Mouse (Mus musculus): ENCODE measurements around the gene Uck2. TPM values are rescaled to one million over a fixed set of nuclear protein-coding genes. Genes with fewer than 3 reads are reported as not detected.

Uck2 gene
- polyA plus RNA-seq, 1 experiment: 66.7 TPM

DNA sequence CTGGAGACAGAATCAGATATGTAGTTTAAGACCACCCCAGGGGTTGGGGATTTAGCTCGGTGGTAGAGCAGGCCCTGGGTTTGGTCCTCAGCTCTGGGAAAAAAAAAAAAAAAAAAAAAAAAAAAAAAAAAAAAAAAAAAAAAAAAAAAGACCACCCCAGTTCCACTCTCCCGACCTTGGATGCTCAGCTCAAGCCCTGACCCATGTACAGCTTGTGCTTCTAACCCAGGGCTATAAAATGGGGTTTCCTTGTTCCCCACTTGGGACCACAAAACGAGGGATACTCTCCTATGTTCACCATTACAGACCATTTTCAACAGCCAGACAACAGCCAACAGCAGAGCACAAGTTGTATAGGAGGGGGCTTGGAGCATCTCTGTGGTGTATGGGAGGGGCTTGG, 18.4 kb downstream of the Uck2 start:
- Histone ChIP-seq H3K4me3 (no peak overlapping the region), H3K79me2 (ENCODE audit: control insufficient read depth, insufficient read depth) (peaks cover 81% of the 10 kb centered on the region), H3K4me2 (ENCODE audit: low read depth) (no peak overlapping the region), H3K27me3 (ENCODE audit: control insufficient read depth, insufficient read depth, insufficient read length) (no peaks in the 10 kb centered on the region), H3K36me3 (ENCODE audit: control insufficient read depth, insufficient read depth) (no peaks in the 10 kb centered on the region), H3ac (ENCODE audit: control insufficient read depth, insufficient read length) (no peak overlapping the region)
- TF ChIP-seq E2F4 (IDR thresholded peaks at IDR 0.05; ENCODE audit: insufficient read depth) (no peak), SRF (IDR thresholded peaks at IDR 0.05; ENCODE audit: control insufficient read depth, insufficient read length, low read depth) (no peak), TCF3 (IDR thresholded peaks at IDR 0.05; ENCODE audit: insufficient read length, low read depth) (no peak), POLR2A (IDR thresholded peaks at IDR 0.05; ENCODE audit: insufficient read length, low read depth) (no peak), MYOG (IDR thresholded peaks at IDR 0.05; ENCODE audit: control insufficient read depth in 1 of 3, insufficient read depth in 1 of 3, insufficient read length in 2 of 3, low read depth in 2 of 3) (no peak), TCF12 (IDR thresholded peaks at IDR 0.05; ENCODE audit: insufficient read depth, poor library complexity, severe bottlenecking) (no peak), MYOD1 (IDR thresholded peaks at IDR 0.05; ENCODE audit: control insufficient read depth in 1 of 3, insufficient read length in 2 of 3, low read depth in 2 of 3) (no peak), REST (IDR thresholded peaks at IDR 0.05; ENCODE audit: insufficient read depth, insufficient read length) (no peak), POLR2AphosphoS2 (IDR thresholded peaks at IDR 0.05; ENCODE audit: insufficient read length, low read depth) (no peak), USF1 (IDR thresholded peaks at IDR 0.05; ENCODE audit: low read depth) (no peak), MAX (IDR thresholded peaks at IDR 0.05; ENCODE audit: low read depth) (no peak), CEBPB (IDR thresholded peaks at IDR 0.05; ENCODE audit: insufficient read depth, poor library complexity, severe bottlenecking) (no peak)

DNA sequence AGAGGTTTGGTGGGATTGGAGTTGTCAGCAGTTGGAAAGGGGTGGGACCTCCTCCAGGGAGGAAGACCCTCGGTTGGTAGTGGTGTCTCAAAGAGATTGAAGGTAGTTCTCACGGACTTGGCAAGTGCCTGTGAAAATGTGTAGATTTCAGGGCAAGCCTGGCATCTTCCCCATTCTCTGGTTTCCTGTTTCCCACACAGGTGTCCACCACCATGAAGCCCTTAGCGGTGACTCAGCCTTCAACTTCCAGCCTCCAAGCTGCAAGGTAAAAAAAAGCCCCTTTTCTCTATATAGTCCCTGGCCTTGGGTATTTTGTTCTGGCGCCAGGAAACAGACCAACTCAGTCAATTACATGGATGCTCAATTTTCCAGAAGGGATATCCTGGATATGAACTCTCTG, 19.8 kb downstream of the Uck2 start:
- Histone ChIP-seq H3K27me3 (ENCODE audit: control insufficient read depth, insufficient read depth, insufficient read length) (no peaks in the 10 kb centered on the region), H3ac (ENCODE audit: control insufficient read depth, insufficient read length) (no peak overlapping the region)

DNA sequence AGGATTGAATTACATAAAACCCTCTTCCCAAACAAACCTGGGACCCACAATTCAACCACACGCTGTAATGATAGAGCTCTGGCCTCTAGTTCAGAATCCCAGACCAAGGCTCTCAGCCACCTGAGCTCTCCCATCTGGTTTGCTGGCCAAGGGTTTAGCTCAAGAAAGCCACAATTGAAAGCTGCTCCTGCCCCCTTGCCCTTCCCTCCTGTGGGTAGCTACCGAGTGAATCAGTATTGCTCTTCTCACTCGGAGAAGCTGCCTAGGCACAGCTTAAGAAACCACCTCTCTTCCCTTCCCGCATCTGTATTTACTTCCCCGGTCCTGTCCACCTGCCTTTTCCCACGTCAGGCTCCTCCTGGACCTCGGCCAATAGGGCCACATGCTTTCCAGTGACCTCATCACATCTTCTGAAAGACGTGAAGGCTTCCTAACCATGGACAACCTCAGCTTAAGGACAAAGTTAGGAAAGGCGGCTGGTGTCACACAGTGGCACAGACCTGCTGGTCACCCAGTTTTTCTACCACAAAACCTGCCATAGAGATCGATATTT, 22.6 kb downstream of the Uck2 start:
- Histone ChIP-seq H3K27me3 (ENCODE audit: control insufficient read depth, insufficient read depth, insufficient read length) (no peaks in the 10 kb centered on the region), H3K4me2 (ENCODE audit: low read depth) (no peak overlapping the region), H3K36me3 (ENCODE audit: control insufficient read depth, insufficient read depth) (no peaks in the 10 kb centered on the region), H3K4me3 (no peak overlapping the region), H3ac (ENCODE audit: control insufficient read depth, insufficient read length) (no peak overlapping the region), H3K79me2 (ENCODE audit: control insufficient read depth, insufficient read depth) (peaks cover 98% of the 10 kb centered on the region)
- TF ChIP-seq POLR2A (IDR thresholded peaks at IDR 0.05; ENCODE audit: insufficient read length, low read depth) (no peak), MAX (IDR thresholded peaks at IDR 0.05; ENCODE audit: low read depth) (no peak), POLR2AphosphoS2 (IDR thresholded peaks at IDR 0.05; ENCODE audit: insufficient read length, low read depth) (no peak), USF1 (IDR thresholded peaks at IDR 0.05; ENCODE audit: low read depth) (no peak), E2F4 (IDR thresholded peaks at IDR 0.05; ENCODE audit: insufficient read depth) (no peak), MYOG (IDR thresholded peaks at IDR 0.05; ENCODE audit: control insufficient read depth in 1 of 3, insufficient read depth in 1 of 3, insufficient read length in 2 of 3, low read depth in 2 of 3) (no peak), SRF (IDR thresholded peaks at IDR 0.05; ENCODE audit: control insufficient read depth, insufficient read length, low read depth) (no peak), MYOD1 (IDR thresholded peaks at IDR 0.05; ENCODE audit: control insufficient read depth in 1 of 3, insufficient read length in 2 of 3, low read depth in 2 of 3) (no peak), REST (IDR thresholded peaks at IDR 0.05; ENCODE audit: insufficient read depth, insufficient read length) (no peak)

More for the DNA sequence above, 19.8 kb downstream of the Uck2 start:
- no peak overlapping the region for H3K4me2 ChIP-seq (ENCODE audit: low read depth)
- no peak for TF ChIP-seq REST (IDR thresholded peaks at IDR 0.05; ENCODE audit: insufficient read depth, insufficient read length)
- no peak for TF ChIP-seq POLR2A (IDR thresholded peaks at IDR 0.05; ENCODE audit: insufficient read length, low read depth)
- no peak for TF ChIP-seq TCF12 (IDR thresholded peaks at IDR 0.05; ENCODE audit: insufficient read depth, poor library complexity, severe bottlenecking)
- no peak for TF ChIP-seq SRF (IDR thresholded peaks at IDR 0.05; ENCODE audit: control insufficient read depth, insufficient read length, low read depth)
- no peak for TF ChIP-seq POLR2AphosphoS2 (IDR thresholded peaks at IDR 0.05; ENCODE audit: insufficient read length, low read depth)
- TF ChIP-seq CEBPB (IDR thresholded peaks at IDR 0.05; ENCODE audit: insufficient read depth, poor library complexity, severe bottlenecking): no peak
- H3K36me3 ChIP-seq (ENCODE audit: control insufficient read depth, insufficient read depth): no peaks in the 10 kb centered on the region
- H3K79me2 ChIP-seq (ENCODE audit: control insufficient read depth, insufficient read depth): peaks cover 86% of the 10 kb centered on the region
- H3K4me3 ChIP-seq: no peak overlapping the region

DNA sequence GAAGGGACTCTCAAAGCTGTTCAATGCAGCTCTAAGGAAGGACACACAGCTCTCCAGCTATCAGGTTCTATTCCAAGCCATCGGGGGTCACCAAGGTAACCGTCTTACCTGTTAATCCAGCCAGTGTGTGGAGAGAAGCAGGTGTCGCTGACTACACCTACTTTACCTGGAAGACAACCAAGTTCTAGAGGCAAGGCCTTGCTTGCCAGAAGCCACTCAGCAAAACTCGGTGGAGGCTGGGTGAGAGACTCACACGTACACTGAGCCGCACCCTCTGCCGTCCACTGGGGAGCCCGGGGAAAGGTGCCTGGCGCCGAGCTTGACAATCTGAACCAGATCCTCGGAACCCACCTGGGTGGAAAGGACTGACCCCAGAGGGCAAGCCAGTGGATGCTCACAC, 23.4 kb downstream of the Uck2 start:
- no peak overlapping the region for H3K4me2 ChIP-seq (ENCODE audit: low read depth)
- no peak overlapping the region for H3ac ChIP-seq (ENCODE audit: control insufficient read depth, insufficient read length)
- H3K27me3 ChIP-seq (ENCODE audit: control insufficient read depth, insufficient read depth, insufficient read length): no peaks in the 10 kb centered on the region
- no peak overlapping the region for H3K4me3 ChIP-seq
- peaks cover 98% of the 10 kb centered on the region for H3K79me2 ChIP-seq (ENCODE audit: control insufficient read depth, insufficient read depth)
- TF ChIP-seq MAX (IDR thresholded peaks at IDR 0.05; ENCODE audit: low read depth): no peak
- no peak for TF ChIP-seq POLR2AphosphoS2 (IDR thresholded peaks at IDR 0.05; ENCODE audit: insufficient read length, low read depth)
- no peak for TF ChIP-seq TCF3 (IDR thresholded peaks at IDR 0.05; ENCODE audit: insufficient read length, low read depth)
- no peak for TF ChIP-seq MYOD1 (IDR thresholded peaks at IDR 0.05; ENCODE audit: control insufficient read depth in 1 of 3, insufficient read length in 2 of 3, low read depth in 2 of 3)
- TF ChIP-seq TCF12 (IDR thresholded peaks at IDR 0.05; ENCODE audit: insufficient read depth, poor library complexity, severe bottlenecking): no peak
- no peak for TF ChIP-seq USF1 (IDR thresholded peaks at IDR 0.05; ENCODE audit: low read depth)
- TF ChIP-seq CEBPB (IDR thresholded peaks at IDR 0.05; ENCODE audit: insufficient read depth, poor library complexity, severe bottlenecking): no peak
- no peak for TF ChIP-seq SRF (IDR thresholded peaks at IDR 0.05; ENCODE audit: control insufficient read depth, insufficient read length, low read depth)
- no peak for TF ChIP-seq REST (IDR thresholded peaks at IDR 0.05; ENCODE audit: insufficient read depth, insufficient read length)
- TF ChIP-seq POLR2A (IDR thresholded peaks at IDR 0.05; ENCODE audit: insufficient read length, low read depth): no peak
- no peak for TF ChIP-seq MYOG (IDR thresholded peaks at IDR 0.05; ENCODE audit: control insufficient read depth in 1 of 3, insufficient read depth in 1 of 3, insufficient read length in 2 of 3, low read depth in 2 of 3)
- no peaks in the 10 kb centered on the region for H3K36me3 ChIP-seq (ENCODE audit: control insufficient read depth, insufficient read depth)

DNA sequence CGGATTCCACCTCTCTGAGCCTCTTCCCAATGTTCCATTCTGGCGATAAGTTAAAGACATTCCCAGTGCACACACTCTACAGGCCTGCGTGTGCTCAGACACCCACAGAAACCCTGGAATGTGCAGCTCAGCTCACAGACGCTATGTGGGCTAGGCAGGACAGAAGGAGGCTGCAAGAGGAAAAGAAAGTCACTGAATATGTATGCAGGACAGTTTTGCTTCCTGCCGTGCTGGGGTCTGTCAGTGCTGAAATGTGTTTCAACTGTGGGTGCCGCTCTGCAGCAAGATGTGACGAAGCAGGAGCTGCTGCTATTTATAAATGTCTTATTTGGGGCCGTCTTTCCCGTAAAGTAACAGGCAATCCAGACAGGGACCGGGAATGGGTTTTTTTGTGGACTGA, 25.4 kb downstream of the Uck2 start:
- Histone ChIP-seq H3K27me3 (ENCODE audit: control insufficient read depth, insufficient read depth, insufficient read length) (no peaks in the 10 kb centered on the region), H3K79me2 (ENCODE audit: control insufficient read depth, insufficient read depth) (peaks cover 93% of the 10 kb centered on the region), H3K36me3 (ENCODE audit: control insufficient read depth, insufficient read depth) (no peaks in the 10 kb centered on the region), H3K4me3 (no peak overlapping the region), H3ac (ENCODE audit: control insufficient read depth, insufficient read length) (no peak overlapping the region), H3K4me2 (ENCODE audit: low read depth) (no peak overlapping the region)
- TF ChIP-seq TCF3 (IDR thresholded peaks at IDR 0.05; ENCODE audit: insufficient read length, low read depth) (no peak), TCF12 (IDR thresholded peaks at IDR 0.05; ENCODE audit: insufficient read depth, poor library complexity, severe bottlenecking) (no peak), SRF (IDR thresholded peaks at IDR 0.05; ENCODE audit: control insufficient read depth, insufficient read length, low read depth) (no peak), USF1 (IDR thresholded peaks at IDR 0.05; ENCODE audit: low read depth) (no peak), POLR2A (IDR thresholded peaks at IDR 0.05; ENCODE audit: insufficient read length, low read depth) (no peak), MYOD1 (IDR thresholded peaks at IDR 0.05; ENCODE audit: control insufficient read depth in 1 of 3, insufficient read length in 2 of 3, low read depth in 2 of 3) (no peak), CEBPB (IDR thresholded peaks at IDR 0.05; ENCODE audit: insufficient read depth, poor library complexity, severe bottlenecking) (no peak), REST (IDR thresholded peaks at IDR 0.05; ENCODE audit: insufficient read depth, insufficient read length) (no peak), POLR2AphosphoS2 (IDR thresholded peaks at IDR 0.05; ENCODE audit: insufficient read length, low read depth) (no peak), MAX (IDR thresholded peaks at IDR 0.05; ENCODE audit: low read depth) (no peak)
